Mouse (Mus musculus) spleen, postnatal 4 days (tissue): ENCODE results near the gene Trim43a.
A peak's percentile ranks its signal among the peaks of the same experiment; 100 is the strongest.
"Not testable (repeated sequence)": the region's sequence is repeated elsewhere in the genome, so short reads cannot be mapped to it uniquely, and the experiment has no call there.

Experiments
- DNase-seq, 2 experiments: peaks; one replicate each; pipeline ENCODE4 v3.0.0; 2022; ENCODE audit warnings: low spot score in 2 of 2

Trim43a gene

DNA sequence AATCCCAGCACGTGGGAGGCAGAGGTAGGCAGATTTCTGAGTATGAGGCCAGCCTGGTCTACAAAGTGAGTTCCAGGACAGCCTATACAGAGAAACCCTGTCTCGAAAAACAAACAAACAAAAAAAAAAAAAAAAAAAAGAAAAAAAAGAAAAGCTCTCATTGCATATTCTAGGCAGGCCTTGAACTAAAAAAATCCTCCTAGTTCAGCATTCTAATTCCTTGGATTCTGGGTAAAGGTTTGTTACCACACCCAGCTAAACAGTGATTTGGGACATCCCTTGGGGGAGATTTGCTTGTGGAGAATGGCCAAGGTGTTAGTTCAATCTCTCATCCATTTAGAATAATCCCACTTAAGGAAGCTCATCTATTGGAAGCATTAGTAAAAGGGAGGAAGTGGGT, at the start of gene Trim43a:
Gene Trim43a, plus strand, starts transcription at position 301 of the 400 bp plus-strand sequence.
- DNase-seq: not testable (repeated sequence)

DNA sequence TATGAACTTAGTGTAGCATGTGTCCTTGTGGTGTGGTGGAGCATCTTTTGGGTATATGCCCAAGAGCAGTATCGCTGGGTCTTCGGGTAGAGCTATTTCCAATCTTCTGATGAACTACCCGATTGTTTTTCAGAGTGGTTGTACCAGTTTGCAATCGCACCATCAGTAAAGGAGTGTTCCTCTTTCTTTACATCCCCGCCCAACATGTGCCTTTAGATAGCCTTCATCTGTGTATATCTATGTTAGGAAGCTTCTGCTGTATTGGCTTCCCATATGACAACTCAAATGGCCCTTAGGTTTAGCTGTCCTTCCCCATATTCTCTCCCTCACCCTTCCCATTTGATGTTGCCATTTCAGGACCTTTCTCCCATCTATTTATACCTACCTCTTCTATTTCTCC, 46.6 kb upstream of the Trim43a start:
- no peak for DNase-seq

DNA sequence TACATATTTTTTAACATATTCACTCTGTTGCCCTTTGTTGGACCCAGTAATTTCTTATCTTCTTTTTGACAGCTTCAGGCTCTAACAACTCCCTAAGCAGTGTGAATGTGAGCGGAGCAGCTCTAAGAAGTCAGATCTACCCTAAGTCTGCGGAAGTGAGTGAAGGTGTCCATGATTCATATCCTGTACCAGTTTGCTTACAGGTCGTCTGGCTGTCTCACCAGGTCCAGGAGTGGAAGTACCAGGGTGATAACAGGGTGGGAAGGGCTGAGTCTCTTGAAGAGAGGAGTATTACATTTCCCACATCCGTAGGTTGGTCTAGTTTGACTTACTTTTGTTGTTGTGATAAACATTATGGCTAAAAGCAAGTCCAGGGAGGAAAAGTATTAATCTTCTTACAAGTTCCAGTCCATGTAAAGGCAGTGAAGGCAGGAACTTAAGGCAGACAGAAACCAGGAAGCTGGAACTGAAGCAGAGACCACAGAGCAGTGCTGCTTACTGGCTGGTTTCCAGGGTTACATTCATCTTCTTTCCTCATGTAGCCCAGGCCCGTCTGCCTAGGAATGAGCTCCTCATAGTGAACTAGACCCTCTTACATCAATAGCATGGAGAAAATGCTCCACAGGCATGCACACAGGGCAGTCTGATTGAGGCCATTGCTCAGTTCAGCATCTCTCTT, 41.0 kb upstream of the Trim43a start:
- DNase-seq: no peak

DNA sequence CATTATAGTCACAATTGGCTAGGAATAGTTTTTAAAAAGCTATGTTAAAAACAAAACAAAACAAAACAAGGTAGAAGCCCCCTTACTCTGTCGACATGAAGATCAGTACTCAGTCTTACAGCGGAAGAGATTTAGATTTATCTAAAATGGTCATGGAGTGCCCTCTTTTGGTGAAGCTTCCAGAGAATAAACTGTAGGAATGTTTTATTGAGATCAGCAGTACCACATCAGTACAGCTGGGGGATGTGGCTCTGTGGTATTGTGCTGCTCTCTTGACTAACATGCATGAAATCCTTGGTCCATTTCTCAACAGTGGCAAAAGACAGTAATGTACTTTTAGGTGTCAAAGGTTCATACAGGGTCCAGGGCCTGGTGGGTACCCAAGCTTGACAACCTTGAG, 37.9 kb upstream of the Trim43a start:
- DNase-seq: no peak

DNA sequence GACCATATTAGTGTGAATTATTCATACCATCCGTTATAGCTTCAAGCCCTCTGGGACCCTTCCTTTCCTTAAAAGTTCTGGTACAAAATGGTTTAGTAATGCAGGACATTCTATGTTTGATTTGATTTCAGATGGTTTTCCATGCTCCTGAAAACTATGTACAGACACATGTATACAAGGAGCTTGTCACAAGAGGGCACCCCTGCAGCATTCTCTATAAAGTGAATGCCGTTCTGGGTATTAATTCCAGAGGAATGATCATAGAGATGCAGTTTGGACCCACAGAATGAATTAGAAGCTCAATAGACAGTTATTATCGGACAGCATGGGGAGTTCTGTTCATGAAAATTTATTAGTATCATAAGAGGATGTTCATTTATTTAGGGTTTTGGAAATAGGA, 35.2 kb upstream of the Trim43a start:
- no peak for DNase-seq

DNA sequence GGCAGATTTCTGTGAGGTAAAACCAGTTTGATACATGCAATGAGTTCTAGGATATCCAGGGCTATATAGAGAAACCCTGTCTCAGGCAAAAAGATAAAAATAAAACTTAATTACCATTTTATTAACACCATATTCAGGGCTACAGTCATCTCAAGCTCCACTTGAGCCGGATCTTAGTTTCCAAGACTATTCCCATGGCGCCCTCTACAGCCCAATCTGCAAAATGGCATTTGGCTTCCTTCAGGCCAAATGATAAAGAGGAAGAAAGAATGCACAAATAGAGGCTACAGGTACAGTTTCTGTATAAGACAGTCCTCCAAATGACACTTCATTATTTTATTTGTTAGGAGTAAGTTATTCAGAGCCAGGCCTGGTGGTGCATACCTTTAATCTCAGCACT, 34.5 kb upstream of the Trim43a start:
- peak; percentile 57 to 83 for DNase-seq

DNA sequence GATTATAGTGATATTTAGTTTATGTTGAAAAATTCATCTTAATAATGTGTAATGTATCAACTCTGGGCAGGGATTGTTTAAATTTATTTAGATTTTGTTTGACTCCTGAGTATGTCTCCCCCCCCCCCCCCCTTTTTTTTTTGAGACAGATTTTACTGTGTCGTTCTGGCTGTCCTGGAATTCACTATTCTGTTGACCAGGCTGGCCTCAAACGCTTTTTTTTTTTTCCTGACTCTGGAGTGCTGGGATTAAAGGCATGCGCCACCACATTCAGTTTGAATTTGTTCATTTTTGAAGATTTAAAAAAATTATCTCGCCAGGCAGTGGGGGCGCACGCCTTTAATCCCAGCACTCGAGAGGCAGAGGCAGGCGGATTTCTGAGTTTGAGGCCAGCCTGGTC, 34.0 kb upstream of the Trim43a start:
- DNase-seq: no peak

DNA sequence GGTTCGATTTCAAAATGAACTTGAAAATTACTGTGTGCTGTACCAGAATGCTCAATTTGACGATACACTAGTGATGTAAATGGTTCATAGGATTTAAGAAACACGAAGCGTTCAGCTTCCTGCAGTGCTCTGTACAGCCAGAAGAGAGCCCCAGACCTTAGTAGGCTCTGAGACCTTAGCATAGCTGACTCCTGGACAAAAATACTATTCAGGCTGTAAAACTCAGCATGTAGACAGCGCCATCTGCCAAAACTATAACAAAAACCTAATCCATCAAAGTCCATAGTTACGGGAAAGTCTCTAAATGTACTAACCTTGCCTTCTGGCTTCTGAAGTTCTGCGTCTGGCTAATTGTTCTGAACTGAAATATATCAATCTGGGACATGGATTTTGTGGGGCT, 33.4 kb upstream of the Trim43a start:
- no peak for DNase-seq

DNA sequence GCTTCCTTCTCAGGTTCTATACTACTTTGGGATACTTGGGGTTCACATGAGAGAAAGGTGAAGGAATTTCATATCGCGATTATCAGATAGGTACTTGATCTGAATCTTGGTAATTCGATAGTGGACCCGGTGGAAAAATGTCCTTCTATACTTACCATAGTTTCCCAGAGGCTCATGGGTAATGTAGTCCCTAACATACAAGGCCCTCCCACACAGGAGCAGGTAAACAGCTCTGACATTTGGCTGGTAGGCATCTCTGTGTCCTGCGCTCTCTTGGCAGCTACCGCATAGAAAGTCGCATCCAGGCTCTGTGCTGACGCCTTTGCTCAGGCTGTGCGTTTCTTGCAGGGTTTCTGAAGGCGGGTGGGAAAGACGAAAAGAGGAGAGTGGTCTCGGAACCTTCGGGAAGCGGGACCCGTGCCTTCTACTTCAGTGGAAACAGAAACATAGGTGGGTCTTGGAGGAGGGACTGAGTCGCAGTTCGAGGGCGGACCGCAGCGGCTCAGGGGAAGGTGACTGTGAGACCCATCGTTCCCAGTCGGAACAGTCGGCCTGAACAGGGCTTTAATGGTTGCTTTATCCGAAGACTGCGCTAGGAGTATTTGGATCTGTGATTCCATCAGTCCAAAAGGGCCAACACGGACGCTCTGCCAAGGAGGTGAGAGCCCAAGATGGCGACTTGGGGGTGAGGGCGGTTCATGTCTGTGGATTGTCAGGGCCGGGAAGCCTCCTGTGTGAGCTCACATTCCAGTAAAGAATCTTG, 32.7 kb upstream of the Trim43a start, which contains the start of gene Zfp949:
Gene Zfp949, plus strand, starts transcription at position 170 of the 763 bp plus-strand sequence.
- DNase-seq: peak; percentile 66 to 81

DNA sequence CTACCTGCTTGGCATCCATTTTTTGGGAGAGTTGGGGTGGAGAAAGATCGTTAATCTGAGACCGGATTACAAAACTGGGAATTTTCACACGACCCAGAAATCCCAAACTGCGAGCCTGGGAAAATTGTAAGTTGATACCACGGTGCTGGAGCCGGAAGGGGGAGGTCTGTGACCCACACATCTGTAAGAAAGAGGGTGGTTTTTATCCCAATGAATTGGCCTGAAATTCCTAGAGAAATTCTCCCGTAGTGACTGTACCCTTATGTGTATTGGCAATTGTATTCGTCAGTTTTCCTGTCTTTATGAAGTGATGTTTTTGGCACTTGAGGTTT, 32.1 kb upstream of the Trim43a start:
- no peak for DNase-seq

DNA sequence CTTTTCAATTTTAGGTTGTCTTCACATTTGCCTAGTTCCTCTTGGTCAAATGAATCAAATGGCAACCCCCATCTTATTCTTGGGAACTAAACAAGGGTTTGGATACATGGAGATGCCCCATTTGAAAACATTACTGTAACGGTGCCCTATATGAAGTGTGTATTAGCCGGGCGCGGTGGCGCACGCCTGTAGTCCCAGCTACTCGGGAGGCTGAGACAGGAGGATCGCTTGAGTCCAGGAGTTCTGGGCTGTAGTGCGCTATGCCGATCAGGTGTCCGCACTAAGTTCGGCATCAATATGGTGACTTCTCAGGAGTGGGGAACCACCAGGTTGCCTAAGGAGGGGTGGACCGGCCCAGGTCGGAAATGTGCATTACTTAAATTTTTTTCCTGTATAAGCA, 27.6 kb upstream of the Trim43a start:
- DNase-seq: no peak

DNA sequence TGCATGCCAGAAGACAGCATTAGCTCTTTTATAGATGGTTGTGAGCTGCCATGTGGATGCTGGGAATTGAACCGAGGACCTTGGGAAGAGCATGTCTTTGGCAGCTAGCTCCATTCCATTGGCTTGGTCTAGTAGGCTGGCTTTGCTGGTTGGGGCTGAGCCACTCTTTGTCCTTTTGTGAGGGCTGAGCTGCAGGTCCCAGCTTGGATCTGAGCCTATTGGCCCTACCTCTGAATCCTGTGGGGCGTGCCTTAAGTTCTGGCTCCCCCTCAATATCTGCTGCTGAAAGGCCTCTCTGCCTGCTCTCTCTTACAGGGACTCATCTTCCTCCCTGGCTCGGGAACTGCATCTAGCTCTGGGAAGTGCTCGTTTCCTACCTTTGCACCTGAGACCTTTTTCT, 22.5 kb upstream of the Trim43a start:
- DNase-seq: no peak

DNA sequence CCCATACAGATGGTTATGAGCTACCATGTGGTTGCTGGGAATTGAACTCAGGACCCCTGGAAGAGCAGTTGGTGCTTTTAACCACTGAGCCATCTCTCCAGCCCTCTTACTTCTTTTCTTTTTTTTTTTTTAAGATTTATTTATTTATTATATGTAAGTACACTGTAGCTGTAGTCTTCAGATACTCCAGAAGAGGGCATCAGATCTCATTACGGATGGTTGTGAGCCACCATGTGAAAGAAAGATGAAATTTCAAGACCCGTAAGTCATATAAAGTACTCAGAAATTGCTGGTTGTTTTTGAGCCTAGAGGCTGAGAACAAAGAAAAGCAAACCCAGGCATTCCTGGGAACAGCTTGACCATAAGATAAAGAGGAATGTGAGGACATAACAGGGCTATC, 19.2 kb upstream of the Trim43a start:
- DNase-seq: not testable (repeated sequence)

DNA sequence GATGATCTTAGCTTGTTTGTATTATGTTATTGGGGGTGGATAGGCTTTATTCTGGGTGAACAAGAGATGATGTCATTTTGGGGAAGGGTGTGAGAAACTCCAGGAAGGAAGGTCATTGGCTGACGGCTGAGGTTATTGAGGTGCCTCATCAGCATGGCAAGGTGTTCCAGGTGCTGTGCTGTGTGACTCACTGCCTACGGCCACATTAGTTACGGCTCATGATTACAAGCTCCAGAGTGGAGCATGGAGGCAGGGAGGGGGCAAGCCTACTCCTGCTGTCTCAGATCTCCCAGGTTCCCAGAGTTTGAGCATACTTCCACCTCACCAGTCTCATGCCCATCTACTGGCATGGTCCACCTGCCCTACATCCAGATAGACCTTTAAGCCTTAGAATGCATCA, 10.2 kb upstream of the Trim43a start:
- not testable (repeated sequence) for DNase-seq

DNA sequence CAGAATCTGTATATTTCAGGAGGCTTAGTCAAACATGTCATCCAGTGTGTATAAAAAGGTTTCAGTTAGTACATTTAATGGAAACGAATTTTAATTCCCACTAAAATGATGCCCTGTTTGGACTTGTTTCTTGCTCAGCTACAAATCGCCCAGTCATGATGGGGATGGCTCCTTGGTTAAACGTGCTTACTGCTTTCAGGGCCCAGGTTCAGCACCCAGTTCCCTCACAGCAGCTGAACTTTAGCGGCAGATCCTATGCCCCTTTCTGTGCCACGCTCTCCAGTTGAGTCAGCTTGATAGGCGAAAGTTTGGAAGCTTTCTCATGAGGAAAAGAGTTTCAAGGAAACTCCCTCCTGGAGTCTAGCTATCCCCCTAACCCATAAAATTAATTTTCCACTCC, 13.0 kb downstream of the Trim43a start:
- not testable (repeated sequence) for DNase-seq

DNA sequence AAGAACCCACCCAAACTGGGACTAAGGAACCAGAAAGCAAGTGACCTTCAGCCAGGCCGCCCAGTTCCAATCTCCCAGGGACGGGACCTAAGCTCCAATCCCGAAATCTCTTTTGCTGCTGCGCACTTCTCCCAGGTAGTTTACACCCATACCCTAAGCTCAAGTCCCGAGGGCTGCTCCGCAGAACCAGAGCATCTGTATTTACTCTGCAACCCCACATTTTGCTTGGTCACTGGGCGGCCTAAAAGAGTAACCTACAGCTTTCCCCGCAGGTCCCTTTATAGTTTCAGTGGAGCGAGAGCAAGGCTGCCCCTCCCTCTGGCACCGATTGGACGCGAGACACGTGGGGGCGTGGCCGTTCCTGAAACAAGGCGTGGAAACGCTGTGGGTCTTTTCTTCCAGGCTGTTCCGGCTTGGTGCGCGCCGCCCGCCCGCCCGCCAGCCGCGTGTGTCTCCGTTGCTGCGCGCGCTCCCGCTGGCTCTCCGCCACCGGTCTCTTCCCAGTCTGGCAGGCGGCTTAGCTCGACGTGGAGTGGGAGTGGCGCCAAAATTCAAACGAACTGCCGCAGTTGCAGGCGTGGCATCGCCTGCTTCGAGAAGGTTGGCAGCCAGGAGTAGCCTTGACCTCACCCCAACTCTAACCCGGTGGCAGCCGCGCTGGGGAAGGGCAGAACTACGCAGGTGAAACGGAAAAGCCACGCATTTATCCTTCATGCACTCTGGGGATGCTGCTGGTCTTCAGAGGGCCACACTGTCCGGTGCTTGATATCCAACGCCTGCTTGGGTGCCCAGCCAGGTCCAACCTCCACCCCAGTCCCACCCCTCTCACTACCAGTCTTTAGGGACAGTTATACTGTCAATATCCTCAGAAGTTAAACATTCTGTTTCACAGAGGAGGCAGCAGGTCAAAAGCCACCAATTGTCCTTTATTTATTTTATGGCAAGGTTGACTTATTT, 18.8 kb downstream of the Trim43a start:
- peak; percentile 97 for DNase-seq

DNA sequence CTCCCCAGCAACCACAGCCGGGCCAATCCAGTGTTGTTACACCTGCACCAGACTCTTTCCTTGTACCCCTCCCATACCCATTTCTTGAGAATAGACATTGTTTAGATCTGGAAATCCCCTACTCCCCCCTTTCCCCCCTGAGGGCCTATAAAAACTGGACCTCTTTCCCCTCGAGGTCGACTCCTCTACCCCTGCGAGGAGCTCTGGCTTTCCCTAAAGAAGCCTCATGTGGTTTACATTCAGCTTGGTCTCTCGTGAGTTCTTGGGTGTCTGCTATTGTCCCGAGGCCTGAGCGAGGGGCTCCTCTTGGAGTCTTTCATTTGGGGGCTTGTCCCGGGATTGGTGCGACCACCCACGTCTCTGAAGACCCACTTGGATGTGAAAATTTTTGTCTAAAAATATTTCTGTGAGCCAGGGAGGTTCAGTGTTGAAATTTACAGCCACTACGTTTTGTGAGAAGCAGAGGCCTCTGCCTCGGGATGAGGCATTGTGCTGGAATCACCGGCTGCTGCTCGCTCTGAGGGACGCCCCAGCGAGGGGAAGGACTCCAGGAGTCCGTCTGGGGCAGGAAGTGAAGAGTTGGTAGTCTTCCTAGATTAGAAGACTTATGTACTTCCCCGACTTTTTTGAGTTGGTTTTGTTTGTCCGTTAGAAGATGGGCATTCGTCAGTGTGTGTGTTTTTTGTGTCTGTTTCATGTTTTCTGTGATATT, 45.3 kb downstream of the Trim43a start:
- not testable (repeated sequence) for DNase-seq

DNA sequence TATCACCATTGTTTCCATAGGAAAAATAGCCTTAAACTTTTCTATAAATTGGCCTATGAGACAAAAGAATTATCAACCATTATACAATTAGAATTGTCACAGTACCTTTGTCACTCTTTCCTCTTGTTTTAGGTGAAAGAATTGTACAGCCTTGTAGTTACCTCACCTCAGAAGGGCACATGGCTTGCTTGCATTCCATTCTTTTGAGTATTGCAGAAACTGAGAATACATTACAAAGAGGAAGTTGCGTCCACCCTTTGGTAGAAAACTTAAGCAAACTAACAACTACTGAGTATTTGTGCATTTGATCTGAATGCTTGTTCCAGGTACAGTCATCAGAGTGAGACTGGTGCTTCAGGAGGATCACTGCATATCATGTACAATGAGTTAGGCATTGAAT, 57.4 kb downstream of the Trim43a start:
- DNase-seq: not testable (repeated sequence)
